7 mouse cellular contexts compared by ENCODE assay signal in genomic region chr1:190911415-190912123, GRCm38 (mm10). TPM values are rescaled to one million over a fixed set of nuclear protein-coding genes. Genes with fewer than 3 reads are reported as not detected.
DNase-seq lines count a peak whose midpoint lies in the region; ATAC-seq and TF ChIP-seq lines count a peak whose summit lies in the region.

Rps6kc1 (minus strand) TSS chr1:190911770.

- H3K4me1 ChIP-seq in intestine, postnatal 0 days (replicated peaks; ENCODE audit: control insufficient read depth, insufficient read depth, low read length): peaks cover 8% of the 10 kb centered on the region; the same call in 1 of the 2 replicates
- H3K4me1 ChIP-seq in midbrain, embryonic 11.5 days (ENCODE audit: control insufficient read depth, insufficient read depth, low read length): peaks cover 11% of the 10 kb centered on the region

- peak; percentile 66 for DNase-seq in adrenal gland, adult 8-10 months
- DNase-seq in embryo, embryonic 9.5 days (ENCODE audit: extremely low spot score): peak; percentile 87
- peak; percentile 77 to 89 for DNase-seq in gastrocnemius, postnatal 4 days (ENCODE audit: low spot score in 2 of 2)
- peak; percentile 83 for DNase-seq in left cerebral cortex, postnatal 4 days
- DNase-seq in midbrain, embryonic 11.5 days (ENCODE audit: low spot score, missing footprints): peak; percentile 98
- DNase-seq in skeletal muscle tissue, adult 2 months (ENCODE audit: low read depth, low spot score): peak; percentile 72

- no peaks in the 10 kb centered on the region for H3K9me3 ChIP-seq in intestine, postnatal 0 days (ENCODE audit: control insufficient read depth)
- H3K9me3 ChIP-seq in midbrain, embryonic 11.5 days (ENCODE audit: control insufficient read depth, low read length): no peaks in the 10 kb centered on the region

- peak within 1 kb of the TSS; percentile 96 for H3K4me2 ChIP-seq in intestine, postnatal 0 days (replicated peaks; ENCODE audit: low read depth)
- peak within 1 kb of the TSS; percentile 90 for H3K4me2 ChIP-seq in midbrain, embryonic 11.5 days

- under 1% methylated on average over 47 of the region's 47 CpGs for WGBS in intestine, postnatal 0 days
- WGBS in midbrain, embryonic 11.5 days: under 1% methylated on average over 47 of the region's 47 CpGs

- H3K27me3 ChIP-seq in intestine, postnatal 0 days (replicated peaks; ENCODE audit: control insufficient read depth, insufficient read depth, low read length): no peaks in the 10 kb centered on the region
- H3K27me3 ChIP-seq in midbrain, embryonic 11.5 days (ENCODE audit: control insufficient read depth, insufficient read depth, low read length): no peaks in the 10 kb centered on the region

- ATAC-seq in intestine, postnatal 0 days: peak; percentile 84
- peak; percentile 95 for ATAC-seq in midbrain, embryonic 11.5 days (ENCODE audit: low FRiP score)

- H3K36me3 ChIP-seq in intestine, postnatal 0 days (ENCODE audit: control insufficient read depth, insufficient read depth): no peaks in the 10 kb centered on the region
- H3K36me3 ChIP-seq in midbrain, embryonic 11.5 days (ENCODE audit: control insufficient read depth, insufficient read depth, low read length): no peaks in the 10 kb centered on the region

- intact Hi-C loops in left cerebral cortex, postnatal 4 days (cut with DNase I): no loop called here

- peak within 1 kb of the TSS; percentile 71 for H3K9ac ChIP-seq in intestine, postnatal 0 days (ENCODE audit: low read depth, low read length)
- peak within 1 kb of the TSS; percentile 83 for H3K9ac ChIP-seq in midbrain, embryonic 11.5 days (ENCODE audit: low read length)

- no peak for TF ChIP-seq CTCF in intestine, postnatal 0 days (IDR thresholded peaks at IDR 0.05; ENCODE audit: low read depth)

- H3K27ac ChIP-seq in intestine, postnatal 0 days (ENCODE audit: low read depth, low read length): peak within 1 kb of the TSS; percentile 61
- peak within 1 kb of the TSS; percentile 48 for H3K27ac ChIP-seq in midbrain, embryonic 11.5 days (ENCODE audit: low read depth, low read length)

- peak within 1 kb of the TSS; percentile 78 for H3K4me3 ChIP-seq in intestine, postnatal 0 days (ENCODE audit: low read depth, low read length)
- peak within 1 kb of the TSS; percentile 82 for H3K4me3 ChIP-seq in midbrain, embryonic 11.5 days (ENCODE audit: low read depth, low read length)

RNA-seq across cellular contexts. Expression of gene Rps6kc1, which starts in this region (rescaled TPM):
- 10 to 100 TPM; 17.6 to 30.7 (median 23.1) TPM for total RNA-seq in adrenal gland, adult 8-10 months (2022)
- 10 to 100 TPM; 24.1 to 28.2 TPM for total RNA-seq in gastrocnemius, postnatal 4 days (2021)
- polyA plus RNA-seq in intestine, postnatal 0 days (2015; fragmentation: Nextera tagmentation; extraction: Ambion mirVana): 6.0 and 6.2 TPM in 2 replicates
- total RNA-seq in left cerebral cortex, postnatal 4 days (2021): 10 to 100 TPM; 66.6 to 74.9 TPM
- 19.5 and 20.1 TPM in 2 replicates for polyA plus RNA-seq in midbrain, embryonic 11.5 days (2014; fragmentation: Nextera tagmentation; extraction: Ambion mirVana)

Comparison
In these comparisons a context has a peak if more than half of its experiments do, and no peak if none do; other contexts are left out.
1. Peak in every context shown above with its lines: DNase-seq, ATAC-seq, H3K4me3 ChIP-seq and H3K27ac ChIP-seq.